ENCODE assay signal across 8 mouse cellular contexts in genomic region chr3:143742786-143743571, GRCm38 (mm10).
DNase-seq lines count a peak whose midpoint lies in the region; ATAC-seq lines count a peak whose summit lies in the region.

No protein-coding gene starts in this region.

- no peaks in the 10 kb centered on the region for H3K4me1 ChIP-seq in liver, embryonic 16.5 days (ENCODE audit: control insufficient read depth, low read depth, low read length)

- no peaks in the 10 kb centered on the region for H3K36me3 ChIP-seq in liver, embryonic 16.5 days (ENCODE audit: control insufficient read depth, insufficient read depth)

- H3K9ac ChIP-seq in liver, embryonic 16.5 days (ENCODE audit: low read depth, low read length), result no peak overlapping the region; the same call in 1 of the 2 replicates

- peak overlapping the region; percentile 48 for H3K4me2 ChIP-seq in liver, embryonic 16.5 days (ENCODE audit: low read depth, low read length)

- peak; percentile 17 for DNase-seq in adrenal gland, postnatal 10 days
- no peak for DNase-seq in adrenal gland, adult 18-20 months (ENCODE audit: low spot score in 2 of 2)
- DNase-seq in urinary bladder, postnatal 14 days (ENCODE audit: low spot score), result peak; percentile 25
- DNase-seq in urinary bladder, postnatal 4 days (ENCODE audit: low spot score in 2 of 2), result no peak
- no peak for DNase-seq in right cerebral cortex, postnatal 14 days
- no peak for DNase-seq in left cerebral cortex, postnatal 25 days (ENCODE audit: low spot score in 2 of 2)
- DNase-seq in testis, postnatal 10 days (ENCODE audit: low spot score), result no peak

- intact Hi-C loops in left cerebral cortex, postnatal 25 days (cut with DNase I), result loop anchor here (10.0 kb wide), 1 partner anchor 462 kb away; the partner anchor contains the start of gene Lmo4

- WGBS in liver, embryonic 16.5 days (ENCODE audit: insufficient replicate concordance), result 51% methylated on average over 17 of the region's 17 CpGs

- H3K9me3 ChIP-seq in liver, embryonic 16.5 days (replicated peaks; ENCODE audit: control insufficient read depth, low read length), result no peaks in the 10 kb centered on the region

- no peaks in the 10 kb centered on the region for H3K27me3 ChIP-seq in liver, embryonic 16.5 days (ENCODE audit: control insufficient read depth, insufficient read depth, low read depth, low read length)

- peak overlapping the region; percentile 25 for H3K4me3 ChIP-seq in liver, embryonic 16.5 days (ENCODE audit: low read depth, low read length)

- peak; percentile 67 for ATAC-seq in liver, embryonic 16.5 days (ENCODE audit: low read depth)

- no peak overlapping the region for H3K27ac ChIP-seq in liver, embryonic 16.5 days (ENCODE audit: low read length)

Comparison
In these comparisons a context has a peak if more than half of its experiments do, and no peak if none do; other contexts are left out.
1. DNase-seq: peak in adrenal gland, postnatal 10 days (single experiment) and urinary bladder, postnatal 14 days (single experiment); none in adrenal gland, adult 18-20 months (0 of 2), urinary bladder, postnatal 4 days (0 of 2), right cerebral cortex, postnatal 14 days (single experiment), left cerebral cortex, postnatal 25 days (0 of 2) and testis, postnatal 10 days (single experiment).